Comparison of ENCODE assay signal across 26 mouse cellular contexts in genomic region chr5:118011796-118012195, GRCm38 (mm10). TPM values are rescaled to one million over a fixed set of nuclear protein-coding genes. Genes with fewer than 3 reads are reported as not detected.
DNase-seq lines count a peak whose midpoint lies in the region; ATAC-seq lines count a peak whose summit lies in the region.
"Had no signal": no experiment of that assay in that cellular context is flagged by ENCODE, and none has a peak within 500 bp of the region (broad histone marks: within the 10 kb centered on the region; RNA-seq: fewer than 3 reads in every experiment).

No protein-coding gene starts in this region.

- no peak overlapping the region for H3K4me3 ChIP-seq in forebrain, embryonic 12.5 days (replicated peaks)
- H3K4me3 ChIP-seq in forebrain, embryonic 11.5 days (ENCODE audit: low read depth, low read length) = no peak overlapping the region
- no peak overlapping the region for H3K4me3 ChIP-seq in midbrain, embryonic 11.5 days (ENCODE audit: low read depth, low read length)
- no peak overlapping the region for H3K4me3 ChIP-seq in midbrain, embryonic 10.5 days
- no peak overlapping the region for H3K4me3 ChIP-seq in forebrain, embryonic 14.5 days (ENCODE audit: low read depth, low read length)
- no peak overlapping the region for H3K4me3 ChIP-seq in midbrain, embryonic 15.5 days
- H3K4me3 ChIP-seq: heart, embryonic 13.5 days; kidney, embryonic 15.5 days; myocyte had no signal

- 63% methylated on average over 7 of the region's 7 CpGs for WGBS in forebrain, embryonic 12.5 days
- 84% methylated on average over 7 of the region's 7 CpGs for WGBS in forebrain, embryonic 11.5 days
- 84% methylated on average over 7 of the region's 7 CpGs for WGBS in midbrain, embryonic 11.5 days
- WGBS in midbrain, embryonic 10.5 days = 84% methylated on average over 7 of the region's 7 CpGs
- 40% methylated on average over 7 of the region's 7 CpGs for WGBS in forebrain, embryonic 14.5 days
- 53% methylated on average over 7 of the region's 7 CpGs for WGBS in midbrain, embryonic 15.5 days

- H3K36me3 ChIP-seq in forebrain, embryonic 12.5 days (replicated peaks) = peaks cover 46% of the 10 kb centered on the region
- peaks cover 4% of the 10 kb centered on the region for H3K36me3 ChIP-seq in forebrain, embryonic 11.5 days (ENCODE audit: control insufficient read depth, insufficient read depth, low read length)
- H3K36me3 ChIP-seq in midbrain, embryonic 11.5 days (ENCODE audit: control insufficient read depth, insufficient read depth, low read length) = peaks cover 11% of the 10 kb centered on the region
- H3K36me3 ChIP-seq in midbrain, embryonic 10.5 days = peaks cover 47% of the 10 kb centered on the region
- peaks cover 39% of the 10 kb centered on the region for H3K36me3 ChIP-seq in forebrain, embryonic 14.5 days (ENCODE audit: control insufficient read depth, insufficient read depth, low read length)
- H3K36me3 ChIP-seq in midbrain, embryonic 15.5 days (replicated peaks) = peaks cover 28% of the 10 kb centered on the region

- no peaks in the 10 kb centered on the region for H3K9me3 ChIP-seq in forebrain, embryonic 12.5 days
- H3K9me3 ChIP-seq in forebrain, embryonic 11.5 days (ENCODE audit: control insufficient read depth, low read length) = no peaks in the 10 kb centered on the region
- H3K9me3 ChIP-seq in midbrain, embryonic 11.5 days (ENCODE audit: control insufficient read depth, low read length) = no peaks in the 10 kb centered on the region
- H3K9me3 ChIP-seq in midbrain, embryonic 10.5 days (replicated peaks) = no peaks in the 10 kb centered on the region
- H3K9me3 ChIP-seq in forebrain, embryonic 14.5 days (replicated peaks; ENCODE audit: control insufficient read depth, low read length) = no peaks in the 10 kb centered on the region
- no peaks in the 10 kb centered on the region for H3K9me3 ChIP-seq in midbrain, embryonic 15.5 days
- H3K9me3 ChIP-seq: heart, embryonic 13.5 days; kidney, embryonic 15.5 days had no signal

- no peak overlapping the region for H3K4me2 ChIP-seq in forebrain, embryonic 12.5 days
- no peak overlapping the region for H3K4me2 ChIP-seq in forebrain, embryonic 11.5 days (ENCODE audit: low read depth, low read length, severe bottlenecking)
- no peak overlapping the region for H3K4me2 ChIP-seq in midbrain, embryonic 11.5 days
- H3K4me2 ChIP-seq in forebrain, embryonic 14.5 days (ENCODE audit: low read length) = no peak overlapping the region
- no peak overlapping the region for H3K4me2 ChIP-seq in midbrain, embryonic 15.5 days
- H3K4me2 ChIP-seq: heart, embryonic 13.5 days; kidney, embryonic 15.5 days had no signal

- peak overlapping the region; percentile 15; the same call in 1 of the 2 replicates for H3K27ac ChIP-seq in forebrain, embryonic 12.5 days
- no peak overlapping the region for H3K27ac ChIP-seq in forebrain, embryonic 11.5 days (ENCODE audit: low read depth, low read length)
- 0 out of 2 replicates have a peak overlapping the region, but pooled peaks have one; percentile 9 for H3K27ac ChIP-seq in midbrain, embryonic 11.5 days (ENCODE audit: low read depth, low read length)
- H3K27ac ChIP-seq in midbrain, embryonic 10.5 days (replicated peaks) = no peak overlapping the region
- no peak overlapping the region for H3K27ac ChIP-seq in forebrain, embryonic 14.5 days (ENCODE audit: low read depth, low read length)
- H3K27ac ChIP-seq in midbrain, embryonic 15.5 days = 0 out of 2 replicates have a peak overlapping the region, but pooled peaks have one; percentile 34
- H3K27ac ChIP-seq: heart, embryonic 13.5 days; kidney, embryonic 15.5 days had no signal

- H3K9ac ChIP-seq in forebrain, embryonic 12.5 days = no peak overlapping the region
- no peak overlapping the region for H3K9ac ChIP-seq in forebrain, embryonic 11.5 days (ENCODE audit: low read length)
- H3K9ac ChIP-seq in midbrain, embryonic 11.5 days (ENCODE audit: low read length) = no peak overlapping the region
- H3K9ac ChIP-seq in forebrain, embryonic 14.5 days (ENCODE audit: low read length) = no peak overlapping the region
- H3K9ac ChIP-seq in midbrain, embryonic 15.5 days = no peak overlapping the region
- H3K9ac ChIP-seq: heart, embryonic 13.5 days; kidney, embryonic 15.5 days had no signal

- no peaks in the 10 kb centered on the region for H3K27me3 ChIP-seq in forebrain, embryonic 12.5 days
- H3K27me3 ChIP-seq in forebrain, embryonic 11.5 days (ENCODE audit: control insufficient read depth, insufficient read depth, low read length) = no peaks in the 10 kb centered on the region
- no peaks in the 10 kb centered on the region for H3K27me3 ChIP-seq in midbrain, embryonic 11.5 days (ENCODE audit: control insufficient read depth, insufficient read depth, low read length)
- 0 out of 2 replicates have a peak, but pooled peaks cover 8% of the 10 kb centered on the region for H3K27me3 ChIP-seq in midbrain, embryonic 10.5 days (ENCODE audit: low read depth, poor library complexity, severe bottlenecking)
- H3K27me3 ChIP-seq in forebrain, embryonic 14.5 days (replicated peaks; ENCODE audit: control insufficient read depth, insufficient read depth, low read length) = no peaks in the 10 kb centered on the region
- no peaks in the 10 kb centered on the region for H3K27me3 ChIP-seq in midbrain, embryonic 15.5 days (replicated peaks)
- H3K27me3 ChIP-seq: kidney, embryonic 15.5 days had no signal

- no peak for DNase-seq in forebrain, embryonic 11.5 days (ENCODE audit: low spot score)
- no peak for DNase-seq in midbrain, embryonic 11.5 days (ENCODE audit: low spot score, missing footprints)
- no peak for DNase-seq in midbrain, embryonic 10.5 days (ENCODE audit: low spot score)
- peak; percentile 44 for DNase-seq in forebrain, embryonic 14.5 days (ENCODE audit: low spot score)
- no peak for DNase-seq in frontal cortex, postnatal 14 days (ENCODE audit: low spot score in 2 of 2)
- no peak for DNase-seq in gastrocnemius, adult 18-20 months (ENCODE audit: low spot score)
- DNase-seq: adrenal gland, postnatal 14 days; cerebellum, adult 9-10 months; gastrocnemius, postnatal 25 days; heart, adult 18-20 months; heart, postnatal 14 days; kidney, adult 11 months; kidney, postnatal 36 days; layer of hippocampus, adult 9-11 months; liver; lung, postnatal 4 days; retina, postnatal 1 day; right cerebral cortex, postnatal 25 days; spleen, adult 18-20 months; thymus, postnatal 25 days had no signal

- H3K4me1 ChIP-seq in forebrain, embryonic 12.5 days = peaks cover 15% of the 10 kb centered on the region
- H3K4me1 ChIP-seq in forebrain, embryonic 11.5 days (replicated peaks; ENCODE audit: control insufficient read depth, insufficient read depth, low read length) = no peaks in the 10 kb centered on the region; the same call in 1 of the 2 replicates
- H3K4me1 ChIP-seq in midbrain, embryonic 11.5 days (ENCODE audit: control insufficient read depth, insufficient read depth, low read length) = no peaks in the 10 kb centered on the region
- H3K4me1 ChIP-seq in midbrain, embryonic 10.5 days = peaks cover 9% of the 10 kb centered on the region
- H3K4me1 ChIP-seq in forebrain, embryonic 14.5 days (ENCODE audit: control insufficient read depth, insufficient read depth, low read length) = peaks cover 9% of the 10 kb centered on the region; the same call in 1 of the 2 replicates
- H3K4me1 ChIP-seq in midbrain, embryonic 15.5 days = peaks cover 20% of the 10 kb centered on the region; the same call in 1 of the 2 replicates

- no peak for ATAC-seq in forebrain, embryonic 12.5 days (ENCODE audit: low FRiP score)
- no peak for ATAC-seq in forebrain, embryonic 11.5 days (replicated peaks; ENCODE audit: low FRiP score)
- no peak for ATAC-seq in midbrain, embryonic 11.5 days (ENCODE audit: low FRiP score)
- no peak for ATAC-seq in forebrain, embryonic 14.5 days
- no peak for ATAC-seq in midbrain, embryonic 15.5 days (replicated peaks)

RNA-seq across cellular contexts. Expression of gene Tesc, which starts 15.7 kb away (rescaled TPM):
- polyA plus RNA-seq in forebrain, embryonic 12.5 days (2016; fragmentation: Nextera tagmentation; extraction: Ambion mirVana) = 4.7 and 6.3 TPM in 2 replicates
- polyA plus RNA-seq in forebrain, embryonic 11.5 days (2014; fragmentation: Nextera tagmentation; extraction: Ambion mirVana) = 0.91 and 1.8 TPM in 2 replicates
- polyA plus RNA-seq in midbrain, embryonic 11.5 days (2014; fragmentation: Nextera tagmentation; extraction: Ambion mirVana) = 0.69 and 1.2 TPM in 2 replicates
- polyA plus RNA-seq in midbrain, embryonic 10.5 days (2016; fragmentation: Nextera tagmentation; extraction: Ambion mirVana) = 0.82 and 0.90 TPM in 2 replicates
- 8.0 and 10.0 TPM in 2 replicates for polyA plus RNA-seq in forebrain, embryonic 14.5 days (2014; fragmentation: Nextera tagmentation; extraction: Ambion mirVana)
- 6.5 and 7.9 TPM in 2 replicates for polyA plus RNA-seq in midbrain, embryonic 15.5 days (2015; fragmentation: Nextera tagmentation; extraction: Ambion mirVana)
- total RNA-seq in gastrocnemius, adult 18-20 months (2021) = under 1 TPM; 0.37 to 0.81 TPM
- total RNA-seq: megakaryocyte-erythroid progenitor cell, adult 5-6 weeks had no signal

RNA-seq across cellular contexts. Expression of gene Fbxo21, which starts 35.3 kb away (rescaled TPM):
- 149 and 165 TPM in 2 replicates for polyA plus RNA-seq in forebrain, embryonic 12.5 days (2016; fragmentation: Nextera tagmentation; extraction: Ambion mirVana)
- polyA plus RNA-seq in forebrain, embryonic 11.5 days (2014; fragmentation: Nextera tagmentation; extraction: Ambion mirVana) = 122 and 130 TPM in 2 replicates
- 90.9 and 93.4 TPM in 2 replicates for polyA plus RNA-seq in midbrain, embryonic 11.5 days (2014; fragmentation: Nextera tagmentation; extraction: Ambion mirVana)
- 105 and 118 TPM in 2 replicates for polyA plus RNA-seq in midbrain, embryonic 10.5 days (2016; fragmentation: Nextera tagmentation; extraction: Ambion mirVana)
- polyA plus RNA-seq in forebrain, embryonic 14.5 days (2014; fragmentation: Nextera tagmentation; extraction: Ambion mirVana) = 109 and 147 TPM in 2 replicates
- 179 and 183 TPM in 2 replicates for polyA plus RNA-seq in midbrain, embryonic 15.5 days (2015; fragmentation: Nextera tagmentation; extraction: Ambion mirVana)
- 10 to 100 TPM; 12.5 to 13.9 TPM for total RNA-seq in gastrocnemius, adult 18-20 months (2021)

Comparison
In these comparisons a context has a peak if more than half of its experiments do, and no peak if none do; other contexts are left out.
1. H3K27ac ChIP-seq: peak in forebrain, embryonic 12.5 days (single experiment), midbrain, embryonic 11.5 days (single experiment) and midbrain, embryonic 15.5 days (single experiment); none in forebrain, embryonic 11.5 days (single experiment), midbrain, embryonic 10.5 days (single experiment) and forebrain, embryonic 14.5 days (single experiment).